Mouse (Mus musculus) liver, embryonic 12.5 days (tissue): Measurements from ENCODE around the gene Gtf3c2. TPM values are rescaled to one million over a fixed set of nuclear protein-coding genes. Genes with fewer than 3 reads are reported as not detected.

Source experiments
- ATAC-seq: fragments of 200-750 bp; cut with Nextera tagmentation; 2 replicates; pipeline ENCODE4 v1.8.0; 2017; ENCODE audit warnings: moderate number of reproducible peaks, mild to moderate bottlenecking, moderate library complexity
- H3K27ac ChIP-seq: fragments of 300-500 bp; sonication (generic); 2 replicates; pipeline ENCODE4 v1.5.1; 2016; ENCODE audit warnings: mild to moderate bottlenecking
- H3K27me3 ChIP-seq: fragments of 300-500 bp; sonication (generic); replicated peaks from 2 replicates; pipeline ENCODE4 v1.6.1; 2016; ENCODE audit warnings: mild to moderate bottlenecking, moderate library complexity
- H3K36me3 ChIP-seq: fragments of 300-500 bp; sonication (generic); 2 replicates; pipeline ENCODE4 v1.6.1; 2016; ENCODE audit warnings: mild to moderate bottlenecking, moderate library complexity
- H3K4me1 ChIP-seq: fragments of 300-500 bp; sonication (generic); 2 replicates; pipeline ENCODE4 v1.6.1; 2016
- H3K4me2 ChIP-seq: fragments of 300-500 bp; sonication (generic); 2 replicates; pipeline ENCODE4 v1.6.1; 2016; ENCODE audit warnings: mild to moderate bottlenecking, moderate library complexity
- H3K4me3 ChIP-seq: fragments of 300-500 bp; sonication (generic); 2 replicates; pipeline ENCODE4 v1.5.1; 2016; ENCODE audit warnings: mild to moderate bottlenecking, moderate library complexity
- H3K9ac ChIP-seq: fragments of 300-500 bp; sonication (generic); 2 replicates; pipeline ENCODE4 v1.6.1; 2016; ENCODE audit warnings: mild to moderate bottlenecking, moderate library complexity
- H3K9me3 ChIP-seq: fragments of 300-500 bp; sonication (generic); replicated peaks from 2 replicates; pipeline ENCODE4 v1.6.1; 2016; ENCODE audit warnings: mild to moderate bottlenecking, moderate library complexity
- WGBS: fragments of 180-500 bp; shearing (Covaris S2); methylation state at CpG from one replicate; pipeline ENCODE4 v1.1.7; 2016; ENCODE audit not compliant: insufficient replicate concordance; 5-methylcytosine and 5-hydroxymethylcytosine counted together
- polyA plus RNA-seq: library from polyadenylated mRNA; unstranded; fragments of >200 nt; fragmentation: Nextera tagmentation; extraction: Ambion mirVana; gene quantifications from 2 replicates; pipeline ENCODE4 v1.2.1, GENCODE M21; 2016

The Gtf3c2 gene
- polyA plus RNA-seq, 1 experiment from 2014 or later: 53.1 TPM

- Histone ChIP-seq H3K4me1 (no peaks in the 10 kb centered on the region), H3K27ac (no peak overlapping the region), H3K27me3 (peaks cover 13% of the 10 kb centered on the region; the same call in 1 of the 2 replicates), H3K9ac (no peak overlapping the region), H3K4me3 (no peak overlapping the region), H3K9me3 (no peaks in the 10 kb centered on the region), H3K36me3 (no peaks in the 10 kb centered on the region), H3K4me2 (no peak overlapping the region)
- WGBS: 27% methylated on average over 5 of the region's 5 CpGs
- ATAC-seq: no peak
These were observed 53.9 kb downstream of the Gtf3c2 start for GRCm38 (mm10) chr5:31126050-31126449.

GRCm38 (mm10) chr5:31123481-31123880 is 56.5 kb downstream of the Gtf3c2 start:
- ATAC-seq: no peak
- H3K27ac ChIP-seq: no peak overlapping the region
- WGBS: 36% methylated on average over 2 of the region's 2 CpGs
- peaks cover 7% of the 10 kb centered on the region; the same call in 1 of the 2 replicates for H3K27me3 ChIP-seq
- H3K4me3 ChIP-seq: no peak overlapping the region
- no peak overlapping the region for H3K9ac ChIP-seq
- no peaks in the 10 kb centered on the region for H3K9me3 ChIP-seq
- no peaks in the 10 kb centered on the region for H3K4me1 ChIP-seq
- H3K4me2 ChIP-seq: no peak overlapping the region
- no peaks in the 10 kb centered on the region for H3K36me3 ChIP-seq

DNA sequence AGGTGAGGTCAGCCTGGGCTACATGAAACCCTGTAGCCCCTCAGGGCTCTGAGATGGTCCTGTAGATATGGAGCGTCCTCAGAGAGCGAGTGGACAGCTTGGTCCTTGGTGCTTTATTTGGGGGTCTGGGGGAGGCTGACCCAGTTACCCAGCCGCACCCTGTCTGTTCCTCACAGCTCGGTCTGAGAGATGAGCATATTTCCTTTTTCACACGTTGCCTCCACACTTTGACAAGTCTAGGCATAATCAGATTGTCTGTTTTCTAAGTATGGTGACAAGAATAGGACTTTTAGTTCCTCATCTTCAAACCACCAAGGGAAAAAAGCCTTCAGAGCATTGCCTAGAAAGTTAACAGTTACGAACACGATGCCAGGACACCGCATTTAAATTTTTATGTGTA is 58.8 kb downstream of the Gtf3c2 start:
- H3K4me2 ChIP-seq: no peak overlapping the region
- H3K27me3 ChIP-seq: peaks cover 18% of the 10 kb centered on the region
- ATAC-seq: no peak
- no peaks in the 10 kb centered on the region for H3K9me3 ChIP-seq
- no peaks in the 10 kb centered on the region for H3K4me1 ChIP-seq
- no peak overlapping the region for H3K9ac ChIP-seq
- H3K4me3 ChIP-seq: no peak overlapping the region
- WGBS: 42% methylated on average over 8 of the region's 8 CpGs
- H3K36me3 ChIP-seq: no peaks in the 10 kb centered on the region
- no peak overlapping the region for H3K27ac ChIP-seq

- H3K9ac ChIP-seq: no peak overlapping the region
- no peak for ATAC-seq
These were observed 63.0 kb downstream of the Gtf3c2 start for GRCm38 (mm10) chr5:31116912-31117311.

GRCm38 (mm10) chr5:31116354-31116753 is 63.6 kb downstream of the Gtf3c2 start, which contains the start of gene Trim54:
Gene Trim54 (plus strand): TSS chr5:31116712.
- H3K27ac ChIP-seq: no peak within 1 kb of the TSS
- no peak within 1 kb of the TSS for H3K9ac ChIP-seq
- 21% methylated on average over 3 of the region's 3 CpGs for WGBS

More at GRCm38 (mm10) chr5:31116912-31117311, 63.0 kb downstream of the Gtf3c2 start:
- no peak overlapping the region for H3K4me3 ChIP-seq
- peaks cover 20% of the 10 kb centered on the region for H3K27me3 ChIP-seq
- H3K9me3 ChIP-seq: no peaks in the 10 kb centered on the region
- 26% methylated on average over 10 of the region's 10 CpGs for WGBS
- no peaks in the 10 kb centered on the region for H3K36me3 ChIP-seq
- H3K4me2 ChIP-seq: no peak overlapping the region
- no peak overlapping the region for H3K27ac ChIP-seq
- no peaks in the 10 kb centered on the region for H3K4me1 ChIP-seq

GRCm38 (mm10) chr5:31110781-31111180 is 69.2 kb downstream of the Gtf3c2 start:
- Histone ChIP-seq H3K9ac (no peak overlapping the region), H3K4me2 (no peak overlapping the region), H3K36me3 (no peaks in the 10 kb centered on the region), H3K9me3 (no peaks in the 10 kb centered on the region), H3K27me3 (peaks cover 25% of the 10 kb centered on the region), H3K4me1 (no peaks in the 10 kb centered on the region), H3K4me3 (no peak overlapping the region), H3K27ac (no peak overlapping the region)
- ATAC-seq: no peak
- 21% methylated on average over 7 of the region's 7 CpGs for WGBS

More at GRCm38 (mm10) chr5:31116354-31116753, 63.6 kb downstream of the Gtf3c2 start, which contains the start of gene Trim54:
- no peak for ATAC-seq
- Histone ChIP-seq H3K9me3 (no peaks in the 10 kb centered on the region), H3K27me3 (peaks cover 24% of the 10 kb centered on the region), H3K36me3 (no peaks in the 10 kb centered on the region), H3K4me2 (no peak within 1 kb of the TSS), H3K4me1 (no peaks in the 10 kb centered on the region), H3K4me3 (no peak within 1 kb of the TSS)

- Histone ChIP-seq H3K4me2 (no peak within 1 kb of the TSS), H3K27me3 (peaks cover 36% of the 10 kb centered on the region), H3K9me3 (no peaks in the 10 kb centered on the region), H3K4me1 (no peaks in the 10 kb centered on the region), H3K27ac (no peak within 1 kb of the TSS), H3K36me3 (no peaks in the 10 kb centered on the region), H3K9ac (no peak within 1 kb of the TSS), H3K4me3 (no peak within 1 kb of the TSS)
- WGBS: 81% methylated on average over 18 of the region's 18 CpGs
- ATAC-seq: no peak
These were observed 71.9 kb downstream of the Gtf3c2 start, which contains the start of gene Slc30a3 for GRCm38 (mm10) chr5:31108000-31108490. Gene Slc30a3 (minus strand): TSS chr5:31108237.

Other genes with a start within 250 kb of the Gtf3c2 start
- gene Cgref1, start 234.6 kb downstream of the Gtf3c2 start, polyA plus RNA-seq: 4.2 and 5.1 TPM in 2 replicates
- 110 and 111 TPM in 2 replicates for gene Preb, start 219.8 kb downstream of the Gtf3c2 start, polyA plus RNA-seq
- gene Tcf23, start 211.5 kb downstream of the Gtf3c2 start, polyA plus RNA-seq: 0.06 and 0.08 TPM in 2 replicates
- gene Atraid, start 131.8 kb downstream of the Gtf3c2 start, polyA plus RNA-seq: 47.4 and 54.5 TPM in 2 replicates
- 6.9 and 7.0 TPM in 2 replicates for gene Slc5a6, start 131.2 kb downstream of the Gtf3c2 start, polyA plus RNA-seq
- gene Cad, start 125.4 kb downstream of the Gtf3c2 start, polyA plus RNA-seq: 43.6 and 44.5 TPM in 2 replicates
- not detected in 2 replicates for gene Dnajc5g, start 73.9 kb downstream of the Gtf3c2 start, polyA plus RNA-seq
- gene Slc30a3, start 71.9 kb downstream of the Gtf3c2 start, polyA plus RNA-seq: 0.26 and 0.48 TPM in 2 replicates
- 0.12 TPM in 1 of 2 replicates, not detected in the other for gene Trim54, start 63.4 kb downstream of the Gtf3c2 start, polyA plus RNA-seq
- not detected in 2 replicates for gene Ucn, start 41.3 kb downstream of the Gtf3c2 start, polyA plus RNA-seq
- gene Mpv17, start 25.9 kb downstream of the Gtf3c2 start, polyA plus RNA-seq: 25.8 and 27.0 TPM in 2 replicates
- gene Gm29609, start 233 bp downstream of the Gtf3c2 start, polyA plus RNA-seq: 0.90 and 1.3 TPM in 2 replicates
- gene Snx17, start 13.1 kb upstream of the Gtf3c2 start, polyA plus RNA-seq: 58.2 and 62.3 TPM in 2 replicates
- 67.2 and 73.1 TPM in 2 replicates for gene Eif2b4, start 13.3 kb upstream of the Gtf3c2 start, polyA plus RNA-seq
- gene Zfp513, start 22.2 kb upstream of the Gtf3c2 start, polyA plus RNA-seq: 4.5 and 7.2 TPM in 2 replicates
- 195 and 204 TPM in 2 replicates for gene Ppm1g, start 40.5 kb upstream of the Gtf3c2 start, polyA plus RNA-seq
- gene Nrbp1, start 60.7 kb upstream of the Gtf3c2 start, polyA plus RNA-seq: 60.1 and 64.8 TPM in 2 replicates
- gene Gm9970, start 61.1 kb upstream of the Gtf3c2 start, polyA plus RNA-seq: not detected in 2 replicates
- 4.6 and 6.1 TPM in 2 replicates for gene Krtcap3, start 71.5 kb upstream of the Gtf3c2 start, polyA plus RNA-seq
- 8.7 and 10.3 TPM in 2 replicates for gene Ift172, start 111.0 kb upstream of the Gtf3c2 start, polyA plus RNA-seq
- gene Fndc4, start 115.9 kb upstream of the Gtf3c2 start, polyA plus RNA-seq: 13.9 and 15.7 TPM in 2 replicates
- gene Gckr, start 117.3 kb upstream of the Gtf3c2 start, polyA plus RNA-seq: 10.3 and 11.2 TPM in 2 replicates